Mouse (Mus musculus) heart, postnatal 0 days (tissue): ENCODE results near the gene Megf11. TPM values are rescaled to one million over a fixed set of nuclear protein-coding genes. Genes with fewer than 3 reads are reported as not detected.
A peak's percentile ranks its signal among the peaks of the same experiment; 100 is the strongest.

Experiments used
- ATAC-seq: fragments of 200-750 bp; cut with Nextera tagmentation; 2 replicates; pipeline ENCODE4 v1.8.0; 2017; ENCODE audit warnings: low read depth, moderate number of reproducible peaks, moderate library complexity; ENCODE audit not compliant: insufficient read depth
- DNase-seq: peaks from one replicate; pipeline ENCODE4 v3.0.0-alpha.2; 2016; ENCODE audit warnings: low spot score
- H3K27ac ChIP-seq: fragments of 300-500 bp; sonication (generic); 2 replicates; pipeline ENCODE4 v1.5.1; 2014; ENCODE audit warnings: low read depth, mild to moderate bottlenecking
- H3K27me3 ChIP-seq: fragments of 300-500 bp; sonication (generic); 2 replicates; pipeline ENCODE4 v1.6.1; 2014; ENCODE audit warnings: low read length, mixed read lengths; ENCODE audit not compliant: control insufficient read depth, insufficient read depth
- H3K36me3 ChIP-seq: fragments of 300-500 bp; sonication (generic); replicated peaks from 2 replicates; pipeline ENCODE4 v1.6.1; 2014; ENCODE audit warnings: low read length, mixed read lengths; ENCODE audit not compliant: control insufficient read depth, insufficient read depth
- H3K4me1 ChIP-seq: fragments of 300-500 bp; sonication (generic); 2 replicates; pipeline ENCODE4 v1.6.1; 2014; ENCODE audit warnings: antibody characterized with exemption; ENCODE audit not compliant: control insufficient read depth, insufficient read depth
- H3K4me2 ChIP-seq: fragments of 300-500 bp; sonication (generic); 2 replicates; pipeline ENCODE4 v1.6.1; 2014; ENCODE audit warnings: low read depth, mild to moderate bottlenecking, low read length, moderate library complexity
- H3K4me3 ChIP-seq: fragments of 300-500 bp; sonication (generic); 2 replicates; pipeline ENCODE4 v1.5.1; 2014; ENCODE audit warnings: low read depth, low read length
- H3K9ac ChIP-seq: fragments of 300-500 bp; sonication (generic); replicated peaks from 2 replicates; pipeline ENCODE4 v1.6.1; 2014; ENCODE audit warnings: low read depth, low read length, mixed read lengths
- H3K9me3 ChIP-seq: fragments of 300-500 bp; sonication (generic); replicated peaks from 2 replicates; pipeline ENCODE4 v1.6.1; 2016; ENCODE audit warnings: low read length; ENCODE audit not compliant: control insufficient read depth
- CTCF ChIP-seq: IDR thresholded peaks from 2 replicates; pipeline ENCODE4 v1.5.1; 2016; ENCODE audit warnings: antibody characterized with exemption, control low read depth, low read depth
- EP300 ChIP-seq: IDR thresholded peaks from 2 replicates; pipeline ENCODE4 v1.6.1; 2016; ENCODE audit warnings: antibody characterized with exemption, low read depth
- WGBS: fragments of 180-500 bp; shearing (Covaris S2); extraction: QIAGEN DNeasy Blood & Tissue Kit; methylation state at CpG from one replicate; pipeline ENCODE4 v1.1.7; 2014; 5-methylcytosine and 5-hydroxymethylcytosine counted together
- polyA plus RNA-seq: library from polyadenylated mRNA; unstranded; fragments of >200 nt; fragmentation: Nextera tagmentation; extraction: Ambion mirVana; gene quantifications from 2 replicates; pipeline ENCODE4 v1.2.1, GENCODE M21; 2015
- total RNA-seq: library from RNA; depleted of rRNA; stranded (reverse); fragments of >200 nt; gene quantifications from 2 replicates; pipeline ENCODE4 v1.2.3, GENCODE M21; 2014; ENCODE audit warnings: low replicate concordance

Megf11 gene
- total and polyA plus RNA-seq, 2 experiments from 2014 or later: 0.18 to 0.23 TPM

- no peaks in the 10 kb centered on the region for H3K36me3 ChIP-seq
- H3K9me3 ChIP-seq: no peaks in the 10 kb centered on the region
- TF ChIP-seq CTCF (no peak), EP300 (no peak)
- no peak overlapping the region for H3K9ac ChIP-seq
- no peaks in the 10 kb centered on the region for H3K27me3 ChIP-seq
- H3K4me2 ChIP-seq: no peak overlapping the region
- no peak for DNase-seq
- no peaks in the 10 kb centered on the region for H3K4me1 ChIP-seq
- ATAC-seq: no peak
- no peak overlapping the region for H3K4me3 ChIP-seq
- WGBS: 42% methylated on average over 5 of the region's 5 CpGs
- no peak overlapping the region for H3K27ac ChIP-seq
Measured at GRCm38 (mm10) chr9:64498929-64499328, 113.5 kb downstream of the Megf11 start.

DNA sequence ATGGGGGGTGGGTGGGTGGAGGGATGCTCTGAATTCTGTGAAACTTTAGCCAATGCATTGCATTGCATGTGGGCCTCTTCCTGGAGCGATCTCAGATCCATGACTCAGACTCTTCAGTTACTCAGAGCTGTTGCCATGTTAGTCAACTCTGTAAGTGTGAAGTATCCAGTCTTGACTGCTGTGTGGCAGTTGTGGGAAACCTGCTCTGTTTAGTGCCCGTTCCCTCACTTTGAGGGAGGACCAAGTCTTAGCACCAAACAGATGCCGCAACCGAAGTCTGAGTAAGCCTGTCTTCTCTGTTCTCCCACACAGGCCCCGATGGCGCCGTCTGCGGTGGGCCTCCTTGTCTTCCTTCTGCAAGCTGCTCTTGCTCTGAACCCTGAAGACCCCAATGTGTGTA is 115.8 kb downstream of the Megf11 start:
- TF ChIP-seq EP300: no peak
- TF ChIP-seq CTCF: no peak
- H3K9me3 ChIP-seq: no peaks in the 10 kb centered on the region
- no peak overlapping the region for H3K27ac ChIP-seq
- no peaks in the 10 kb centered on the region for H3K4me1 ChIP-seq
- no peaks in the 10 kb centered on the region for H3K36me3 ChIP-seq
- ATAC-seq (no peak), DNase-seq (no peak)
- 89% methylated on average over 8 of the region's 8 CpGs for WGBS
- H3K4me2 ChIP-seq: no peak overlapping the region
- H3K27me3 ChIP-seq: no peaks in the 10 kb centered on the region
- H3K9ac ChIP-seq: no peak overlapping the region
- H3K4me3 ChIP-seq: no peak overlapping the region

DNA sequence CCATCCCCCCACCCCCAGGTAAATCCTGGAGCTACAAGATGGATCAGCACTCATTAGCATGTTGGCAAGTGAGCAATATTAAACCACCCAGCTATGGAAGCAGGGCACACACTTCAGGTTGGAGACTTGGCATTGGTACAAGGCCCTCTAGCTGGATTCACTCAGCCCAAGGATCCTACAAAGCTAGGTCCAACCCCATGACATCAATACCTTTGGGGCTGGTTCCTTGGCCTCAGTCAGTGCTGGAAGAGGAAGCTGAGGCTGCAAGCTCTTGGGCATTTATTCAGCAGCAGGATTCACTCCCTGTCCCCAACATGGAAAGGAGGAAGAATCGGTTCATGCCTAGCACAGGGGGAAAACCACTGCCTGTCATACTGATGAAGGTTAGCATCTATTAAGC is 118.6 kb downstream of the Megf11 start:
- WGBS: 86% methylated on average over 1 of the region's 1 CpGs
- no peak overlapping the region for H3K4me3 ChIP-seq
- H3K9ac ChIP-seq: no peak overlapping the region
- H3K4me1 ChIP-seq: no peaks in the 10 kb centered on the region
- no peaks in the 10 kb centered on the region for H3K27me3 ChIP-seq
- no peak for DNase-seq
- no peaks in the 10 kb centered on the region for H3K9me3 ChIP-seq
- no peak for ATAC-seq
- no peak overlapping the region for H3K27ac ChIP-seq
- no peak overlapping the region for H3K4me2 ChIP-seq
- no peaks in the 10 kb centered on the region for H3K36me3 ChIP-seq
- TF ChIP-seq EP300: no peak
- no peak for TF ChIP-seq CTCF

GRCm38 (mm10) chr9:64504456-64504855 is 119.0 kb downstream of the Megf11 start:
- Histone ChIP-seq H3K27ac (no peak overlapping the region), H3K9ac (no peak overlapping the region), H3K4me2 (no peak overlapping the region), H3K9me3 (no peaks in the 10 kb centered on the region), H3K4me1 (no peaks in the 10 kb centered on the region), H3K4me3 (no peak overlapping the region), H3K36me3 (no peaks in the 10 kb centered on the region), H3K27me3 (no peaks in the 10 kb centered on the region)
- ATAC-seq (no peak), DNase-seq (no peak)
- no peak for TF ChIP-seq EP300
- TF ChIP-seq CTCF: no peak
- 77% methylated on average over 3 of the region's 3 CpGs for WGBS

DNA sequence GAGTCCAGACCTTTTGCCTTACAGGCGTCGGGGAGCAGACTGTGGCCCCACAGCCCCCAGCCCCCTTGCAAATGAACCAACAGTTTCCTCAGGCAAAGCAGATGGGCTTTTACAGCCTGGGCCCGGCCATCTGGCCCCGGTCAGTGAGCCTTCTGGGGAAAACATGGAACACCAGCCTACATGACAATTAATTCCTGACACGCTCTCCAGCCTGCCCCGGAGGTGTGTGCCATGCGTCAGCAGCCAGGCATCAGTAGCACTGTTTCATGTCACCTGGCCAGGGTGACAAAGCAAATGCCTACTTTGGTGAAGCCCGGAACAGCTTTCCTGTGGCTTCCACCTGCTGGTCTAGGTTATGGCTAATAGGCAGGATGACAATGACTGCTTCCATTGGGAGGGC is 119.5 kb downstream of the Megf11 start:
- Histone ChIP-seq H3K27me3 (no peaks in the 10 kb centered on the region), H3K4me1 (no peaks in the 10 kb centered on the region), H3K27ac (no peak overlapping the region), H3K36me3 (no peaks in the 10 kb centered on the region), H3K4me3 (no peak overlapping the region), H3K9ac (no peak overlapping the region), H3K4me2 (no peak overlapping the region), H3K9me3 (no peaks in the 10 kb centered on the region)
- 75% methylated on average over 8 of the region's 8 CpGs for WGBS
- no peak for ATAC-seq
- no peak for DNase-seq
- TF ChIP-seq CTCF (no peak), EP300 (no peak)

DNA sequence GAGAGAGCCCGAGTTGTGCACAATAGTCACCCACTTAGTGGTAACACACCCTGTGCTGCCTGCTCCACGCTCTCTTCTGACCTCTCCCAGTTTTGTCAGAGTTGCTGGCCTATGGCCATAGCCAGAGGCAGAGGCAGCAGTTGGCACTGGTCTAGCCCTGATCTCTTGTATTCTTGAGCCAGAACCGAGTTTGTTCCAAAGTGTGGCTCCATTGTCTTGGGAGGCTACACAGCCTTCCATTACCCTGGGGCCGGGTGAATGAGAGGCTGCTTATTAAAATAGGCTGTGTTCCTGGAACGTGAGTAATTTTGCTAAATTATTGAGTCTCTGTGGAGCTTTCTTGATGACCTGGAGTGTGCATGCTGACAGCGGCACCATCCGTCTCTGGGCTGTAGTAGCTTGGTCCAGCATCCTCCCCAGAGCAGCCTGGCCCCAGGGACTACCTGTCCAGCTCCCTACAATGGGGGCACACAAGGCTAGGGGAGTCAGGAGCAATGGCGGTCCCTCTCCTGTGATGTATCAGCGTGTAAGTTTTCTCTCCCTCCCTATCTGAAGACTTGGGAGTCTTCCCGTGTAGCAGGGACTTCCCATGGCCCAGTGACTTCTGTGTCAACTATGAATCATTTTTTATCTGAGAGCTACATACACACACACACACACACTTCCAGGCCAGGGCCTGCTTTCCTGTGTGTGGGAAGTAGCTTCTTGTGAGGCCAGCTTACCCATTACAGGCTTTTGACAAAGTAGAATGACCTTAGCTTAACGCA is 121.2 kb downstream of the Megf11 start:
- no peak overlapping the region for H3K9ac ChIP-seq
- no peaks in the 10 kb centered on the region for H3K27me3 ChIP-seq
- no peak overlapping the region for H3K4me3 ChIP-seq
- H3K36me3 ChIP-seq: no peaks in the 10 kb centered on the region
- TF ChIP-seq CTCF: no peak
- no peak for TF ChIP-seq EP300
- 62% methylated on average over 11 of the region's 11 CpGs for WGBS
- H3K4me1 ChIP-seq: no peaks in the 10 kb centered on the region
- H3K4me2 ChIP-seq: no peak overlapping the region
- peak; percentile 46 for DNase-seq
- no peak overlapping the region for H3K27ac ChIP-seq
- ATAC-seq: peak; percentile 71
- no peaks in the 10 kb centered on the region for H3K9me3 ChIP-seq
